ENCODE assay signal across 9 mouse cellular contexts in genomic region chr10:80654866-80655265, GRCm38 (mm10). TPM values are rescaled to one million over a fixed set of nuclear protein-coding genes. Genes with fewer than 3 reads are reported as not detected.
DNase-seq lines count a peak whose midpoint lies in the region; ATAC-seq and TF ChIP-seq lines count a peak whose summit lies in the region.
"Had no signal": no experiment of that assay in that cellular context is flagged by ENCODE, and none has a peak within 500 bp of the region (broad histone marks: within the 10 kb centered on the region; RNA-seq: fewer than 3 reads in every experiment).

No protein-coding gene starts in this region.

- TF ChIP-seq EP300 in heart, postnatal 0 days (IDR thresholded peaks at IDR 0.05; ENCODE audit: low read depth), result no peak

- no peak overlapping the region for H3K4me3 ChIP-seq in heart, postnatal 0 days (ENCODE audit: low read depth, low read length)
- H3K4me3 ChIP-seq in embryonic facial prominence, embryonic 13.5 days, result peak overlapping the region; percentile 88
- peak overlapping the region; percentile 70 for H3K4me3 ChIP-seq in hindbrain, embryonic 13.5 days
- peak overlapping the region; percentile 91; the same call in 1 of the 2 replicates for H3K4me3 ChIP-seq in midbrain, embryonic 13.5 days (replicated peaks)

- peak overlapping the region; percentile 87; the same call in 1 of the 2 replicates for H3K4me2 ChIP-seq in heart, postnatal 0 days (ENCODE audit: low read depth, low read length)
- H3K4me2 ChIP-seq in embryonic facial prominence, embryonic 13.5 days, result peak overlapping the region; percentile 87
- H3K4me2 ChIP-seq in hindbrain, embryonic 13.5 days, result peak overlapping the region; percentile 77
- H3K4me2 ChIP-seq in midbrain, embryonic 13.5 days (replicated peaks), result peak overlapping the region; percentile 79

- H3K36me3 ChIP-seq in heart, postnatal 0 days (replicated peaks; ENCODE audit: control insufficient read depth, insufficient read depth, low read length), result peaks cover 6% of the 10 kb centered on the region; the same call in 1 of the 2 replicates
- peaks cover 25% of the 10 kb centered on the region for H3K36me3 ChIP-seq in embryonic facial prominence, embryonic 13.5 days
- H3K36me3 ChIP-seq in hindbrain, embryonic 13.5 days, result peaks cover 6% of the 10 kb centered on the region; the same call in 1 of the 2 replicates
- H3K36me3 ChIP-seq in midbrain, embryonic 13.5 days, result peaks cover 9% of the 10 kb centered on the region

- ATAC-seq in heart, postnatal 0 days (ENCODE audit: insufficient read depth, low read depth), result no peak
- no peak for ATAC-seq in embryonic facial prominence, embryonic 13.5 days (ENCODE audit: insufficient number of reproducible peaks, insufficient read depth, low FRiP score, low TSS enrichment, low read depth)
- no peak for ATAC-seq in hindbrain, embryonic 13.5 days (ENCODE audit: low FRiP score)
- ATAC-seq in midbrain, embryonic 13.5 days, result no peak

- H3K9me3 ChIP-seq in heart, postnatal 0 days (replicated peaks; ENCODE audit: control insufficient read depth, low read length), result no peaks in the 10 kb centered on the region
- no peaks in the 10 kb centered on the region for H3K9me3 ChIP-seq in embryonic facial prominence, embryonic 13.5 days
- no peaks in the 10 kb centered on the region for H3K9me3 ChIP-seq in hindbrain, embryonic 13.5 days
- no peaks in the 10 kb centered on the region for H3K9me3 ChIP-seq in midbrain, embryonic 13.5 days

- no peak for DNase-seq in heart, postnatal 0 days (ENCODE audit: low spot score)
- no peak for DNase-seq in heart, postnatal 14 days
- DNase-seq in ovary, postnatal 36 days (ENCODE audit: low spot score), result no peak
- no peak for DNase-seq in adrenal gland, postnatal 36 days
- no peak for DNase-seq in adipocyte (ENCODE audit: low spot score)
- DNase-seq: kidney, postnatal 10 days had no signal

- H3K9ac ChIP-seq in heart, postnatal 0 days (replicated peaks; ENCODE audit: low read depth, low read length), result no peak overlapping the region
- peak overlapping the region; percentile 97 for H3K9ac ChIP-seq in embryonic facial prominence, embryonic 13.5 days
- H3K9ac ChIP-seq in hindbrain, embryonic 13.5 days, result peak overlapping the region; percentile 94
- H3K9ac ChIP-seq in midbrain, embryonic 13.5 days (replicated peaks), result peak overlapping the region; percentile 96

- H3K4me1 ChIP-seq in heart, postnatal 0 days (ENCODE audit: control insufficient read depth, insufficient read depth), result peaks cover 11% of the 10 kb centered on the region
- H3K4me1 ChIP-seq in embryonic facial prominence, embryonic 13.5 days, result peaks cover 35% of the 10 kb centered on the region
- peaks cover 44% of the 10 kb centered on the region for H3K4me1 ChIP-seq in hindbrain, embryonic 13.5 days (replicated peaks)
- H3K4me1 ChIP-seq in midbrain, embryonic 13.5 days (replicated peaks), result peaks cover 35% of the 10 kb centered on the region

- TF ChIP-seq CTCF in heart, postnatal 0 days (IDR thresholded peaks at IDR 0.05; ENCODE audit: low read depth), result no peak

- 87% methylated on average over 6 of the region's 6 CpGs for WGBS in heart, postnatal 0 days
- 85% methylated on average over 6 of the region's 6 CpGs for WGBS in embryonic facial prominence, embryonic 13.5 days
- 90% methylated on average over 6 of the region's 6 CpGs for WGBS in hindbrain, embryonic 13.5 days
- WGBS in midbrain, embryonic 13.5 days, result 90% methylated on average over 6 of the region's 6 CpGs

- H3K27me3 ChIP-seq in heart, postnatal 0 days (ENCODE audit: control insufficient read depth, insufficient read depth, low read length), result no peaks in the 10 kb centered on the region
- no peaks in the 10 kb centered on the region for H3K27me3 ChIP-seq in embryonic facial prominence, embryonic 13.5 days
- H3K27me3 ChIP-seq in hindbrain, embryonic 13.5 days, result no peaks in the 10 kb centered on the region
- H3K27me3 ChIP-seq in midbrain, embryonic 13.5 days, result no peaks in the 10 kb centered on the region

- intact Hi-C loops in heart, postnatal 14 days (cut with DNase I), result loop anchor here (5.0 kb wide), 1 partner anchor 33 kb away; the partner anchor contains the start of gene Csnk1g2

- H3K27ac ChIP-seq in heart, postnatal 0 days (ENCODE audit: low read depth), result no peak overlapping the region
- no peak overlapping the region for H3K27ac ChIP-seq in embryonic facial prominence, embryonic 13.5 days
- no peak overlapping the region for H3K27ac ChIP-seq in hindbrain, embryonic 13.5 days
- H3K27ac ChIP-seq in midbrain, embryonic 13.5 days, result no peak overlapping the region

RNA-seq across cellular contexts. Expression of gene Btbd2, which starts 2.0 kb away (rescaled TPM):
- 92.2 and 108 TPM in 2 replicates for total RNA-seq in heart, postnatal 0 days (2014; rRNA removed; ENCODE audit: low replicate concordance)
- 36.7 and 40.6 TPM in 2 replicates for polyA plus RNA-seq in heart, postnatal 0 days (2015; fragmentation: Nextera tagmentation; extraction: Ambion mirVana)
- total RNA-seq in heart, postnatal 14 days (2021), result 10 to 100 TPM; 40.6 to 41.9 TPM
- polyA plus RNA-seq in embryonic facial prominence, embryonic 13.5 days (2015; fragmentation: Nextera tagmentation; extraction: Ambion mirVana), result 76.8 and 82.4 TPM in 2 replicates
- 75.7 and 77.8 TPM in 2 replicates for polyA plus RNA-seq in hindbrain, embryonic 13.5 days (2015; fragmentation: Nextera tagmentation; extraction: Ambion mirVana)
- 60.9 and 80.6 TPM in 2 replicates for polyA plus RNA-seq in midbrain, embryonic 13.5 days (2015; fragmentation: Nextera tagmentation; extraction: Ambion mirVana)
- total RNA-seq in adrenal gland, postnatal 36 days (2021), result 10 to 100 TPM; 61.7 to 71.2 TPM

RNA-seq across cellular contexts. Expression of gene Mknk2, which starts 23.0 kb away (rescaled TPM):
- total RNA-seq in heart, postnatal 0 days (2014; rRNA removed; ENCODE audit: low replicate concordance), result 150 and 174 TPM in 2 replicates
- polyA plus RNA-seq in heart, postnatal 0 days (2015; fragmentation: Nextera tagmentation; extraction: Ambion mirVana), result 76.9 and 78.3 TPM in 2 replicates
- total RNA-seq in heart, postnatal 14 days (2021), result 100 to 1,000 TPM; 166 to 169 TPM
- polyA plus RNA-seq in embryonic facial prominence, embryonic 13.5 days (2015; fragmentation: Nextera tagmentation; extraction: Ambion mirVana), result 78.3 and 86.3 TPM in 2 replicates
- 55.4 and 56.2 TPM in 2 replicates for polyA plus RNA-seq in hindbrain, embryonic 13.5 days (2015; fragmentation: Nextera tagmentation; extraction: Ambion mirVana)
- 49.6 and 60.1 TPM in 2 replicates for polyA plus RNA-seq in midbrain, embryonic 13.5 days (2015; fragmentation: Nextera tagmentation; extraction: Ambion mirVana)
- total RNA-seq in adrenal gland, postnatal 36 days (2021), result 100 to 1,000 TPM; 178 to 198 TPM

RNA-seq across cellular contexts. Expression of gene Csnk1g2, which starts 32.2 kb away (rescaled TPM):
- 141 and 149 TPM in 2 replicates for total RNA-seq in heart, postnatal 0 days (2014; rRNA removed; ENCODE audit: low replicate concordance)
- polyA plus RNA-seq in heart, postnatal 0 days (2015; fragmentation: Nextera tagmentation; extraction: Ambion mirVana), result 69.1 and 75.6 TPM in 2 replicates
- 100 to 1,000 TPM; 123 to 131 TPM for total RNA-seq in heart, postnatal 14 days (2021)
- 131 and 169 TPM in 2 replicates for polyA plus RNA-seq in embryonic facial prominence, embryonic 13.5 days (2015; fragmentation: Nextera tagmentation; extraction: Ambion mirVana)
- 98.5 and 102 TPM in 2 replicates for polyA plus RNA-seq in hindbrain, embryonic 13.5 days (2015; fragmentation: Nextera tagmentation; extraction: Ambion mirVana)
- polyA plus RNA-seq in midbrain, embryonic 13.5 days (2015; fragmentation: Nextera tagmentation; extraction: Ambion mirVana), result 73.8 and 115 TPM in 2 replicates
- 100 to 1,000 TPM; 129 to 135 TPM for total RNA-seq in adrenal gland, postnatal 36 days (2021)

RNA-seq across cellular contexts. Expression of gene Mob3a, which starts 46.9 kb away (rescaled TPM):
- total RNA-seq in heart, postnatal 0 days (2014; rRNA removed; ENCODE audit: low replicate concordance), result 15.0 and 15.6 TPM in 2 replicates
- 10.8 and 11.5 TPM in 2 replicates for polyA plus RNA-seq in heart, postnatal 0 days (2015; fragmentation: Nextera tagmentation; extraction: Ambion mirVana)
- total RNA-seq in heart, postnatal 14 days (2021), result 10 to 100 TPM in 1 of 2 experiments, 1 to 10 TPM in 1; 7.0 to 11.4 TPM
- polyA plus RNA-seq in embryonic facial prominence, embryonic 13.5 days (2015; fragmentation: Nextera tagmentation; extraction: Ambion mirVana), result 45.8 and 46.3 TPM in 2 replicates
- polyA plus RNA-seq in hindbrain, embryonic 13.5 days (2015; fragmentation: Nextera tagmentation; extraction: Ambion mirVana), result 51.8 and 56.8 TPM in 2 replicates
- polyA plus RNA-seq in midbrain, embryonic 13.5 days (2015; fragmentation: Nextera tagmentation; extraction: Ambion mirVana), result 58.3 and 58.5 TPM in 2 replicates
- 10 to 100 TPM; 19.4 to 20.1 TPM for total RNA-seq in adrenal gland, postnatal 36 days (2021)

RNA-seq across cellular contexts. Expression of gene Izumo4, which starts 47.1 kb away (rescaled TPM):
- 6.6 and 6.9 TPM in 2 replicates for total RNA-seq in heart, postnatal 0 days (2014; rRNA removed; ENCODE audit: low replicate concordance)
- polyA plus RNA-seq in heart, postnatal 0 days (2015; fragmentation: Nextera tagmentation; extraction: Ambion mirVana), result 3.6 and 7.3 TPM in 2 replicates
- 1 to 10 TPM; 4.5 to 4.9 TPM for total RNA-seq in heart, postnatal 14 days (2021)
- 24.0 and 29.2 TPM in 2 replicates for polyA plus RNA-seq in embryonic facial prominence, embryonic 13.5 days (2015; fragmentation: Nextera tagmentation; extraction: Ambion mirVana)
- polyA plus RNA-seq in hindbrain, embryonic 13.5 days (2015; fragmentation: Nextera tagmentation; extraction: Ambion mirVana), result 36.4 and 42.8 TPM in 2 replicates
- polyA plus RNA-seq in midbrain, embryonic 13.5 days (2015; fragmentation: Nextera tagmentation; extraction: Ambion mirVana), result 37.8 and 39.2 TPM in 2 replicates
- total RNA-seq in adrenal gland, postnatal 36 days (2021), result 10 to 100 TPM in 1 of 2 experiments, 1 to 10 TPM in 1; 9.9 to 16.6 TPM
